Mouse (Mus musculus): ENCODE measurements around the gene Wdr20.
"Not testable (repeated sequence)": the region's sequence is repeated elsewhere in the genome, so short reads cannot be mapped to it uniquely, and the experiment has no call there.

Gene Wdr20

GRCm38 (mm10) chr12:110737170-110738157 is at the start of gene Wdr20:
TSS of gene Wdr20 (plus strand) at chr12:110737944.
- in situ Hi-C loops (cut with MboI; ENCODE audit: low sequenced_read_pairs), result no loop called here

DNA sequence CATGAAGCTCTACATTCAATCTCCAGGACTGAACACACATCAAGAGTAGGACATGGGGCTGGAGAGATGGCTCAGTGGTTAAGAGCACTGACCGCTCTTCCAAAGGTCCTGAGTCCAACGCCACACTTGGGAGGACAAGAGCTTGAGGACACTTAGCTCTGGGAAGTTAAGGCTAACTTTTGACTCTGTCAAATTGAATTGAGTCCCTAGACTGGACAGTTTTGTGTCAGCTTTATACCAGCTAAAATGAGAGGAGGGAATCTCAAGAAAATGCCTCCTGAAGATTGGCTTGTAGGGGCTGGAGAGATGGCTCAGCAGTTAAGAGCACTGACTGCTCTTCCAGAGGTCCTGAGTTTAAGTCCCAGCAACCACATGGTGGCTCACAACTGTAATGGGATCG is 48.8 kb upstream of the Wdr20 start:
- in situ Hi-C loops (cut with MboI; ENCODE audit: low sequenced_read_pairs), result not testable (repeated sequence)

DNA sequence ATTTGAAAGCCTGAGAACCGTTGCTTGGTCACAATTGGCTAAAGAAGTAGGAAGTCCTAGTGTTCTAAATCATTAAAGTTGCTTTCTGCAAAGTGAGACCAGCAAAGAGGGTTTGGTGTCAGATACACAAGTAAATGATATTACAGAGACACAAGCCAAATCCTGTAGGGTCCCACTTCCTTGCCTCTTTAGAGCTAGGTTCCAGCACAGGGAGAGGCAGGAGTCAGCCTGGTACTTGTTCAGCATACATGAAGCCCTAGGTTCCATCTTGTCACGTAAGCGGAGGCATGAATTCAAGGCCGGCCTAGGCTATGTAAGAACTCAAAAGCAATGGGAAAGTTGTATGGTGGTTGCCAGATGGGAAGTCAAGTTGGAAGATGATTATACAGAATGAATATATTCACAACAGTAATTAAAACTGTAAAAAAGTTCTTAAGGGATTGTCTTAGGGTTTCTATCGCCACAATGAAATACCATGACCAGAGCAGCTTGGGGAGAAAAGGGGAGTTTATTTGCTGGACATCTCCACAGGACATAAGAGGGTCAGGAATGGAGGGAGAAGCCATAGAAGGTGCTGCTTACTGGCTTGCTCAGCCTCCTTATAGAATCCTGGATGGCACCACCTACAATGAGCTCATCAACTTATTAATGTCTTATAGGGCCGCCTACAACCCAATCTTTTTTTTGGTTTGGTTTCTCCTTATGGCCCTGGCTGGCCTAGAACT is 47.7 kb upstream of the Wdr20 start:
- in situ Hi-C loops (cut with MboI; ENCODE audit: low sequenced_read_pairs), result no loop called here

- in situ Hi-C loops (cut with MboI; ENCODE audit: low sequenced_read_pairs), result not testable (repeated sequence)
Measured at GRCm38 (mm10) chr12:110693378-110693777, 44.4 kb upstream of the Wdr20 start.

DNA sequence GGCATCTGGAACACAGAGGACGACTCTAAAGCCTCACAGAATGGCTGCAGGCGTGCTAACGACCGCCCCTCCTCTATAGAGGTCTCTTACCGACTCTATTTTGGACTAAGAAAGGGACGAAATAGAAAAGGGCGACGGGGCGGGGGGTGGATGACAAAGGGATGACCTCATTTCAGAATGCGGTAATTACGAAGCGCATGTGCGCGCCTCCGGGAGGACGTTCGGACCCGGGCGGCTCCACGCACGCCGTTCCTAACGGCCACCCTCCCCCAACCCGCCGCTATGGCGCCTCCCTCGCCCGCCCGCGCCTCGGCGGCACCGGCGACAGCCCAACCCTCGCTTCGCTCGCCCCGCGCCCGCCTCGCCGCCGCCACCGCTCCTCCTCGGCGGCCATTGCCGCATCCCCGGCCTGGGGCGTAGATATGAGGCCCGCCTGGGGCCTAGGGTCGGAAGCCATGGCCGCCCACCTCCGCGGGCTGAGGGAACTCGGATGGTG is 42.0 kb upstream of the Wdr20 start:
- in situ Hi-C loops (cut with MboI; ENCODE audit: low sequenced_read_pairs), result no loop called here

DNA sequence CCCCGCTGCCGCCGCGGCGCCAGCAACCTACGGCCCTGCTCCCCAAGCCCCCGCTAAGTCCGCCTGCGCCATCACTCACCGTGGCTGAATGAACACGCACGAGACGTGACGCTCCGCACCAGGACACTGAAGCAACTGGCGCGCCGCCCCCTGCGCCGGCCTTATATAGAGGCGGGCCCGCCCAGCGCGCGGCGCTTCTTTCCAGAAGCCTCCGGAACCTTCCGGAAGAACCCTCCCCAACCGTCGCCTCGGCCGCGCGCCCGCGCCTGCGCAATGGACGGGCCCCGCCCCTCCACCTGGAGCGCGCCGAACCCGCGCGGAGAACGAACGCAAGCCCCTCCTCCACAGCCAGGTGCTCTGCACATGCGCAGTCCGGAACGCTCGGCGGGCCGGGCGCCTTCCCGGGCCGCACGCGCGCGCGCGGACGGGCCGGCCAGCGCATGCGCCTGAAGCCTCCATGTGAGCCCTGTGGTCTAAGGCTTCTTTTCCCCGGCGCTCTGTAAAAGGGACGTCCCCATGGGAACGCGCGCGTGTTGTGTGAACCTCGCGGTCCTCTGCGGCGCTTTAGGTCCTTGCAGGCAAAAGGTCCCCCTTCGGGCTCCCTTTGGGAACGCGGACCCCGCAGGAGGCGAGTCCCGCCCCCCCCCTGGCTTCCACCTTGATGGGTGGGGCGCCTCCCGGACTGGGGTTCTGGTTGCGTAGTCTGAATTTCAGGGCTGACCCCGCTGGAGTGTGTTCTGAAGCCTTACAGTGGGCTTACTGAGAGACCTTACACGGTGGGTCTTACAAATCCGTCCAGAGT is 41.4 kb upstream of the Wdr20 start:
- in situ Hi-C loops (cut with MboI; ENCODE audit: low sequenced_read_pairs), result no loop called here

- in situ Hi-C loops (cut with MboI; ENCODE audit: low sequenced_read_pairs), result no loop called here
Measured at GRCm38 (mm10) chr12:110696975-110697400, 40.8 kb upstream of the Wdr20 start.

- in situ Hi-C loops (cut with MboI; ENCODE audit: low sequenced_read_pairs), result no loop called here
Measured at GRCm38 (mm10) chr12:110697457-110697856, 40.3 kb upstream of the Wdr20 start.

DNA sequence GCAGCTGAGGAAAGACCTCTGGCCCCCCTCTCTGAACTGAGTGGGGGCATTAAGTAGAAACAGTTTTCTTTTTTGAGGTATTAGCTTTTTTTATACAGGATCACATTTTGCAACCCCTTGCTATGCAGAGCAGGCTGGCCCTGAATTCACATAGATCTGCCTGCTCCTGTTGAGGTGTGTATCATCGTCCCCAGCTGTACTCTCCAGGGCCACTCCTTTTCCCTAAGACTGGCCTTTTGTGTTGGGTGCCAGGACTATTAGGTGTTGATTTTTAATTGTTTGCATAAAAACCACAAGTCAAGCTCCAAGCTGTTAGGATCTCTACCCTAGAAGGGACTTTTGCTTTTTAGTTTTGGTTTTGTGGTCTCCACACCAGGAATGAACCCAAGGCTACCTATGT is 39.7 kb upstream of the Wdr20 start:
- in situ Hi-C loops (cut with MboI; ENCODE audit: low sequenced_read_pairs), result no loop called here

- in situ Hi-C loops (cut with MboI; ENCODE audit: low sequenced_read_pairs), result no loop called here
Measured at GRCm38 (mm10) chr12:110698523-110699170, 39.1 kb upstream of the Wdr20 start.

DNA sequence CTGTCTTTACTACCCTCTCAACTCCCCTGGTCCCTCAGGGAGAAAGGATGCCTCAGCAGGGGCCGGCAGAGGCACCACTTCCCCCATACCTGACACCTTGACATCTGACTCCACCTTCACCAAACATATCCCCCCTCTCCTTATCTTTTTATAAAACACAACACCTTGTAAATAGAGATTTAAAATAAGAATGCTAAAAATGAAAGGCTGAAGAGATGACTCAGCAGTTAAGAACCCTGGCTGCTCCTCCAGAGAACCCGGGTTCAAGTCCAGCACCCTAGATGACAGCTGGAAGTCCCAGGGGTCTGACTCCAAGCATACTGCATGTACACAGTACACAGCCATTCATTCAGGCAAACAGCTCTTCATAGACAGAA is 38.6 kb upstream of the Wdr20 start:
- in situ Hi-C loops (cut with MboI; ENCODE audit: low sequenced_read_pairs), result no loop called here

DNA sequence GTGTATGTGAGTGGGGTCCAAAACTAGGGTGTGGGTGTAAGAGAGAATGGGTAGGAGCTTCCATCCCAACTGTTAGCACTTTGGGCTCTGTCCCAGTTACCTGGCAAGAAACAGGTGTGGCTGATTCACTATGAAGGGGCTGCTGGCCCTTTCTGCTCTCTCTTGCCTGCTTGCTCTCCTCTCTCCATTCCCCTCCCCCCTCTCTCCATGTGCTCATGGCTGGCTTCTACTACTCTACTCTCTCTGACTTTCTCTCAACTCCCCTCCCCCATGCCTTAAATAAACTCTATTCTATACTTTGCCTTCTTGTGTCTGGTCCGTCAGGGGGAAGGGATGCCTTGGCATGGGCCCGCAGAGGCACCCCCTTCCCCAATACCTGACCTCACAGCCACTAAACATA is 37.0 kb upstream of the Wdr20 start:
- in situ Hi-C loops (cut with MboI; ENCODE audit: low sequenced_read_pairs), result no loop called here

DNA sequence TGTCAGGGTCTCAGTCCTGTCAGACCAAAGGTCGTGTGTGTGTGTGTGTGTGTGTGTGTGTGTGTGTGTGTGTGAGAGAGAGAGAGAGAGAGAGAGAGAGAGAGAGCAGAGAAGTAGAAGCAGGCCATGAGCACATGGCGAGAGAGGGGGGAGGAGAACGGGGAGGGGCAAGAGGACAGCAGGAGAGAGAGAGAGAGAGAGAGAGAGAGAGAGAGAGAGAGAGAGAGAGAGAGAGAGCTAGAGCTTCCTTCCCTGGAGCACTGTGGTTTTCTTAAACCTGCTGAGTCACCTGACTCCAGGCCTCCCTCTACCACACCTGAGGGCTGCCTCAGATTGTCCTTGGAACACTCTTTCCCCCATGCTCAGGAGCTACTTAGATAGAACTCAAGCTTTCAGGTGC is 36.4 kb upstream of the Wdr20 start:
- in situ Hi-C loops (cut with MboI; ENCODE audit: low sequenced_read_pairs), result not testable (repeated sequence)

DNA sequence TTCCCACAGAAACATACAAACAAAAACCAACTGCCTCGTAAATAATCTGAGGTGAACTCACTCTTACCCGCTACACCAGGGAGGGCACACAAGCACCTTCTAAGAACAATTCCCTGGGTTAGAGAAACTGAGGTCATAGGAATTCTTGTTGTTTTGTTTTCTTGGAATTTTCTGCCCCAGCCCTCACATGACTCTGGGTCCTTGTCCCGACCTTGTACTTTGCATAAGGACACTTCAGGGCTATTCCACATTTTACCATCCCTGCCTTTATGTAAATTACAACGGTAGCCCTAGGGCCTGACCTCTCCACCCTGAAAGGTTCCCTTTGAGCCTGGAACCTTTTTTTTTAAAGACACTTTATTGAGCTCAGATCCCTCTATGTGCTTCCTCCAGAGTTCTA is 35.2 kb upstream of the Wdr20 start, which contains the start of gene Hsp90aa1:
Gene Hsp90aa1 (minus strand): TSS at position 173 of the 400 bp plus-strand sequence.
- in situ Hi-C loops (cut with MboI; ENCODE audit: low sequenced_read_pairs), result no loop called here

GRCm38 (mm10) chr12:110703008-110703471 is 34.7 kb upstream of the Wdr20 start:
- in situ Hi-C loops (cut with MboI; ENCODE audit: low sequenced_read_pairs), result no loop called here

- in situ Hi-C loops (cut with MboI; ENCODE audit: low sequenced_read_pairs), result no loop called here
Measured at GRCm38 (mm10) chr12:110703682-110704081, 34.1 kb upstream of the Wdr20 start.

GRCm38 (mm10) chr12:110705419-110705818 is 32.3 kb upstream of the Wdr20 start:
- in situ Hi-C loops (cut with MboI; ENCODE audit: low sequenced_read_pairs), result not testable (repeated sequence)

GRCm38 (mm10) chr12:110706337-110707231 is 31.2 kb upstream of the Wdr20 start:
- in situ Hi-C loops (cut with MboI; ENCODE audit: low sequenced_read_pairs), result no loop called here

DNA sequence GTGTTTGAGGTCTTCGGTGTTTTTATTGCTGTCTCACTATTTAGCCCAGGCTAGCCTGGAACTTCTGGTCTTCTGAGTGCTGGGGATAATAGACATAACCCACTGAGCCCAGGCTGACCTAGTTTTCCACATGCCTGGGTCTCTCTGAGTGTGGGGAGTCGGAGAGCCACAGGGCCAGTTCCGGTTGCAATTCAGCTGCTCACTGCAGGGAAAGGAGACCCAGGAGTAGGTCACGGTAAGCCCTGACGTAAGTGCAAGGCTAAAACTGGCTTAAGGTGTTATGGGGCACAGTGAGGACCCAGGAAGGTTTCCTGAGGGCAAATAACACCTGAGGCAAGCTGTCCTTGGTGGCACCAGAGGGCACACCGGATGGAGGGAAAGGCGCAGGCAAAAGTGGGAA is 30.3 kb upstream of the Wdr20 start:
- in situ Hi-C loops (cut with MboI; ENCODE audit: low sequenced_read_pairs), result no loop called here

Measured in CH12F3 (cell line).